Mouse (Mus musculus) intestine, embryonic 15.5 days (tissue): Measurements from ENCODE around the gene Ints6l. TPM values are rescaled to one million over a fixed set of nuclear protein-coding genes. Genes with fewer than 3 reads are reported as not detected.
A peak's percentile ranks its signal among the peaks of the same experiment; 100 is the strongest.
"Not testable (repeated sequence)": the region's sequence is repeated elsewhere in the genome, so short reads cannot be mapped to it uniquely, and the experiment has no call there.

ENCODE experiments used
- ATAC-seq: fragments of 200-750 bp; cut with Nextera tagmentation; 2 replicates; pipeline ENCODE4 v1.8.0; 2017; ENCODE audit warnings: moderate TSS enrichment, moderate library complexity
- H3K27ac ChIP-seq: fragments of 300-500 bp; sonication (generic); 2 replicates; pipeline ENCODE4 v1.5.1; 2015; ENCODE audit warnings: mild to moderate bottlenecking, inconsistent platforms
- H3K27me3 ChIP-seq: fragments of 300-500 bp; sonication (generic); replicated peaks from 2 replicates; pipeline ENCODE4 v1.6.1; 2015; ENCODE audit warnings: inconsistent platforms
- H3K36me3 ChIP-seq: fragments of 300-500 bp; sonication (generic); 2 replicates; pipeline ENCODE4 v1.6.1; 2015; ENCODE audit warnings: inconsistent platforms
- H3K4me1 ChIP-seq: fragments of 300-500 bp; sonication (generic); replicated peaks from 2 replicates; pipeline ENCODE4 v1.6.1; 2015; ENCODE audit warnings: inconsistent platforms
- H3K4me2 ChIP-seq: fragments of 300-500 bp; sonication (generic); replicated peaks from 2 replicates; pipeline ENCODE4 v1.6.1; 2015; ENCODE audit warnings: mild to moderate bottlenecking, inconsistent platforms
- H3K4me3 ChIP-seq: fragments of 300-500 bp; sonication (generic); replicated peaks from 2 replicates; pipeline ENCODE4 v1.5.1; 2015; ENCODE audit warnings: inconsistent platforms
- H3K9ac ChIP-seq: fragments of 300-500 bp; sonication (generic); 2 replicates; pipeline ENCODE4 v1.6.1; 2015; ENCODE audit warnings: inconsistent platforms
- H3K9me3 ChIP-seq: fragments of 300-500 bp; sonication (generic); 2 replicates; pipeline ENCODE4 v1.6.1; 2016; ENCODE audit warnings: inconsistent platforms
- WGBS: fragments of 180-500 bp; shearing (Covaris S2); methylation state at CpG from one replicate; pipeline ENCODE4 v1.1.7; 2015; 5-methylcytosine and 5-hydroxymethylcytosine counted together
- polyA plus RNA-seq: library from polyadenylated mRNA; unstranded; fragments of >200 nt; fragmentation: Nextera tagmentation; extraction: Ambion mirVana; gene quantifications from 2 replicates; pipeline ENCODE4 v1.2.1, GENCODE M21; 2015

Ints6l gene
- polyA plus RNA-seq, 1 experiment from 2014 or later: 20.9 TPM

DNA sequence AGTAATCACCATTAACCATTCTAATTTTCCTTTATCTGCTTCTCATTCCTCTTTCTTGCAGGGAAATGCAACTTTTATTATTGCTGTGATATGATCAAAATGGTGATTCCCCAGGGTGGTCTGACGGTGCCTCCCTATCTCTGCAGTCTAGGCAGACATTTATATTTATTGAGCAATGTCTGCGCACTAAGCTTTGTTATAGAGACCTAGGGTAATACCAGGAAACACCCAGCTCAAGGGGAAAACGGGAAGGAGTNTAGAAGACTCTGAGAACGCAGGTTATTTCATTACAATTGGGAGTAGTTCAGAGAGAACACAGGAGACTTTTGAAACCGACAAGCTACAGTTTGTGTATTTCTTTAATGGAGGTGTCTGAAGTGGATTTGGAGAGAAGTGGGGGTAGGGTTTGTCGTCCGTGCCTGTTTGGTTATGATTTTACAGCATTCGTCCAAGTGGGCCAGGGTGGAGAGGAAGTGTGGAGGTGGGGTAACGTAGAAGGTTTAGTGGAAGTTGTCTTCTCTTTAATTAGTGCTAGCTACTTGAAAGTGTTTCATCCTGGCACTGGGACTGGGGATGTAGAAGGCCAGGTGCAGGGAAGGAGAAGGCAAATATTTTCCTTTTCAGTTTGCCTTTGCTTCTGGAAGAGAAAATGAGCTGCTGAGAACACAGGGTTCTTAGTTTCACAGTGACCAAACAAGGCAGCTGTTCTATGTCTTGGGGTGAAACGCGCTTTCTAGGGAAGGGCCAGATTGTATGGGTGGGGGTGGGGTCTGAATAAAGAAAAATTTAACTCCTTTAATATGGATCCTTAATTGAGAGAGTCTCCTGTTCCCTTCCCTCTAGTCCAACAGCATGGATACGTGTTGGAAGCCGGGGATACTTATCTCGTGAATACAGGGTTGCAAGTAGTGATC is 7.6 kb downstream of the Ints6l start:
- no peak for ATAC-seq
- no peaks in the 10 kb centered on the region for H3K9me3 ChIP-seq

DNA sequence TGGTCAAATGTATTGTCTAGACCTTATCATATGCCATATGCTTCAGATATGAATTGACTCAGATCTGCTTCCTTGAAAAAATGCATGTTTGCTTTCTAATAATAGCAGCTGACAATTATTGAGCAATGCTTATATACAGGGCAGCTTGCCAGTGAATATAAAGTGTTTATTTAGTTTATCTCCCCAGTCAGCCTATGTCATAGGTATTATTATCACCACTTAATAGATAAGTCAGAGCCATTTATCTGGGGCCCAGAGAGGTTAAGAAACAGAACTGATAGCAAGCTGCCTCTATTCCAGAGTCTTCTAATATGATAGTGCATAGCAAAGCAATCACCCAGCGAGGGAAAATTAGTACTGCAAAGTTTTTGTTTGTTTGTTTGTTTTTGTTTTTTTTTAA is 10.2 kb downstream of the Ints6l start:
- no peak overlapping the region for H3K4me2 ChIP-seq
- H3K9ac ChIP-seq: no peak overlapping the region
- 0 out of 2 replicates have a peak, but pooled peaks cover 3% of the 10 kb centered on the region for H3K4me1 ChIP-seq
- WGBS: 80% methylated on average over 1 of the region's 1 CpGs
- no peak overlapping the region for H3K27ac ChIP-seq
- peak; percentile 86 for ATAC-seq
- H3K36me3 ChIP-seq: no peaks in the 10 kb centered on the region
- H3K9me3 ChIP-seq: no peaks in the 10 kb centered on the region
- no peaks in the 10 kb centered on the region for H3K27me3 ChIP-seq
- no peak overlapping the region for H3K4me3 ChIP-seq

More for the DNA sequence above, 7.6 kb downstream of the Ints6l start:
- Histone ChIP-seq H3K27ac (peak overlapping the region; percentile 36; the same call in 1 of the 2 replicates), H3K4me2 (no peak overlapping the region), H3K4me3 (no peak overlapping the region), H3K9ac (no peak overlapping the region), H3K4me1 (0 out of 2 replicates have a peak, but pooled peaks cover 3% of the 10 kb centered on the region), H3K27me3 (no peaks in the 10 kb centered on the region), H3K36me3 (no peaks in the 10 kb centered on the region)
- WGBS: 42% methylated on average over 14 of the region's 14 CpGs

DNA sequence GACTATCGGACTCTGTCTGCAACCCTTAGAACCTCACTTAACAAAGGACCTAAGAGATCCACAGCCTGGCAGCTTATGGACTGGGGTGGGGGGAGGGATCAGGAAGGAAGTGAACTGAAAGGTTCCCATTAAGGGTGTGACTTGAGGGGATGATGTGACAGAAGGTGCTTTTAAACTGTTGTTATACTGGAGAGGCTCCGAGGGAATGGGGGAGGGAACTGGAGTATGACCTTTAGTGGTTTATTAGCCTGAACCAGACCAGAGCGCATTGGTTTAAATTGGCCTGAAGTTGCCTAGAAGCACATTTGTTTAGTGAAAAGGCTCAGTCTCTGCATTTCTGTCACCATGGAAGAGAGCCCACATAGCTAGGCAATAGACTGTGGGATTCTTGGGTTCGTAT is 13.0 kb downstream of the Ints6l start:
- peak; percentile 24 for ATAC-seq
- Histone ChIP-seq H3K4me1 (no peaks in the 10 kb centered on the region), H3K4me3 (no peak overlapping the region), H3K27ac (no peak overlapping the region), H3K9ac (no peak overlapping the region), H3K27me3 (no peaks in the 10 kb centered on the region), H3K9me3 (no peaks in the 10 kb centered on the region), H3K36me3 (no peaks in the 10 kb centered on the region), H3K4me2 (no peak overlapping the region)
- 59% methylated on average over 4 of the region's 4 CpGs for WGBS

DNA sequence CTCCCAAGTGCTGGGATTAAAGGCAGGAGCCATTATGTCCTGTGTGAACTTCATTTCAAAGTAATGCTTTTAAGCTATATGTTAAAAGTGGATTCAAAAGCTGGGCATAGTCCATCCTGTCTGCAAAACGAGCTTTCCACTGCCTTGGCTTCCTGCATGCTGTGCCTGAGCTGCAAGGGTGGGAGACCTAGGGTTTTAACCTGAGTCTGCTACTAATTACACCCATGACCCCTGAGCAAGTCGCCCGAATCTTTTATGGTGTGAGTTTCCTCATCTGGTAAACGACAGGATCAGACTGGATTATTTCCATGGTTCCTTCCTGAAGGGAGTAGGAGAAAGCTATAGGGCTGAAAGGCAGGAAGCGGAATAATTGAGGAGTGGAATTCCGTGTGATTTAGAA is 13.8 kb downstream of the Ints6l start:
- H3K36me3 ChIP-seq: no peaks in the 10 kb centered on the region
- H3K4me3 ChIP-seq: no peak overlapping the region
- no peak for ATAC-seq
- H3K4me1 ChIP-seq: no peaks in the 10 kb centered on the region
- no peaks in the 10 kb centered on the region for H3K9me3 ChIP-seq
- no peak overlapping the region for H3K4me2 ChIP-seq
- WGBS: 43% methylated on average over 6 of the region's 6 CpGs
- H3K27ac ChIP-seq: 0 out of 2 replicates have a peak overlapping the region, but pooled peaks have one; percentile 36
- H3K9ac ChIP-seq: no peak overlapping the region
- H3K27me3 ChIP-seq: no peaks in the 10 kb centered on the region

DNA sequence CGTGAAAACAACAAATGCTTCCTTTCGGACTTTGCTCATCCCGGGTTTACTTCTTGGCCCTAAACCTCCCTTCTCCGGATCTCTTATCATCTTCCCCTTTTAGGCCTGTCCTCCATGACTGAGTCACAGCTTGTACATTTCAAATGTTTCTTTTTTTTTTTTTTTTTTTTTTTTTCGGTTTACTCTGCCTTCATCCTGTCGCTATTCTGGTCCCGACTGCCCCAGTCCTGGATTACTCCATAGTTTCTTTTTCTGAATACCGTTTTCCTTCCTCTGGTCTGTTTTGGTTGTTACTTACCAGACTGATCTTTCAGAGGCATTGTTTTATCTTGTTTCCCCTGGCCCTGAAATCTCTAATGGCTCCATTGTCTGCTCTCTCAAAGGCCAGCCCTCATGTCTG is 19.4 kb downstream of the Ints6l start:
- Histone ChIP-seq H3K4me1 (no peaks in the 10 kb centered on the region), H3K27me3 (no peaks in the 10 kb centered on the region), H3K9me3 (no peaks in the 10 kb centered on the region), H3K27ac (no peak overlapping the region), H3K36me3 (no peaks in the 10 kb centered on the region), H3K4me3 (no peak overlapping the region), H3K9ac (no peak overlapping the region), H3K4me2 (no peak overlapping the region)
- WGBS: 58% methylated on average over 8 of the region's 8 CpGs
- ATAC-seq: no peak

DNA sequence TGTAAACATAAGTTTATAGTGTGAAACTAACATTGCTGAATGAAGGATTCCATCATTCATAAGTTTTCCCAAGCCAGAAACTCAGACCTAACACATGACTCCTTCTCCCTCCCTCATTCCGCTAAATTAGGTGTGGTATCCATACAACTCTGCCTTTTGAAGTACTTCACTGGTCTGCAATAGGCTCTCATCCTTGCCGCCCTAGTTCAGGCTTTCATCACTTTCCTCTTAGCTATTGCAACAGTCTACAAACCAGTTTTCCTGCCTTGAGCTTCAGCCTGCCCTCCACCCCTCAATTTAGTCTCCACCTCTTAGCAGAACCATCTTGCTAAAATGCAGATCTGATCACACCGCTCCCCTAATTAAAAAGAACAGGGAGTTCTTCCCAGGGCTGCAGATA is 22.9 kb downstream of the Ints6l start:
- no peak overlapping the region for H3K4me2 ChIP-seq
- ATAC-seq: no peak
- no peak overlapping the region for H3K4me3 ChIP-seq
- H3K36me3 ChIP-seq: no peaks in the 10 kb centered on the region
- H3K4me1 ChIP-seq: no peaks in the 10 kb centered on the region
- no peaks in the 10 kb centered on the region for H3K9me3 ChIP-seq
- H3K9ac ChIP-seq: no peak overlapping the region
- WGBS: 85% methylated on average over 3 of the region's 3 CpGs
- H3K27me3 ChIP-seq: no peaks in the 10 kb centered on the region
- no peak overlapping the region for H3K27ac ChIP-seq

DNA sequence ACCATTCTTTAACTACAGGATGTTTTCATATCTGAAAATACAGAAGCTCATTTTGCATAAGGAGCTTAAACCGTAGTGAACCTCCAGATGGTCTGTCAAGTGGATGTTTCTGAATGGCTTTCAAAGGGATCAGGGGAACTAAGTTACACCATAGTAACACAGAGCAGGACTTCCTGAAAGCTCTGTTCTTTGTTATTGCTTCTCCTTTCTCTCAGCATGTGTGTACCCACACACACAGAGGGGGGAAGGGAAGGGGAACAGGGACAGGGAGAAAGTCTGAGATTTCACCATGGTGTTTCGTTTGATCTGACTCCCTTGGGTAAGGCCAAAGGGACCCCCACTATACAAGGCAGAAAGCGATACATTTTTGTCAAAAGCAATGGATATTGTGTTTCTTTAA is 27.2 kb downstream of the Ints6l start:
- ATAC-seq: no peak

DNA sequence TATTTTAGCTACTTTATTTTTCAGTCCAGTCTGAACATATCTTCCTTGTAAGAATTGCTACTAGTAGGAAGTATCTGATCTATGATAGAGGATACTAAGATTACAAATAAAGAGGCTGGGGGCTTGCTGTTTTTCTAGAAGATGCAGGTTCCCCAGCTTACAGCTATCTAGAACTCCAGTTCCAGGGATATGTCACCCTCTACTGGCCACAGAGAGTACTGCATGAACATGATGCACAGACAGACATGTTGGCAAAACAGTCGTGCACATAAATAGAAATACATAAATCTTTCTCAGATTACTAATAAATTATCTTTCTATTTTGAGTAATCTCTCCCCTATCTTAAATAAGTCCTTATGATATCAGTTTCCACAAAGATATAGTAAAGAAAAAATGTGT is 35.1 kb downstream of the Ints6l start:
- H3K4me1 ChIP-seq: no peaks in the 10 kb centered on the region
- no peak for ATAC-seq
- H3K27ac ChIP-seq: no peak overlapping the region
- H3K4me2 ChIP-seq: no peak overlapping the region
- 36% methylated on average over 1 of the region's 1 CpGs for WGBS
- no peak overlapping the region for H3K4me3 ChIP-seq
- H3K27me3 ChIP-seq: no peaks in the 10 kb centered on the region
- no peaks in the 10 kb centered on the region for H3K36me3 ChIP-seq
- no peak overlapping the region for H3K9ac ChIP-seq
- no peaks in the 10 kb centered on the region for H3K9me3 ChIP-seq

More for the DNA sequence above, 27.2 kb downstream of the Ints6l start:
- Histone ChIP-seq H3K4me1 (no peaks in the 10 kb centered on the region), H3K27ac (no peak overlapping the region), H3K4me3 (no peak overlapping the region), H3K4me2 (no peak overlapping the region), H3K9me3 (no peaks in the 10 kb centered on the region), H3K36me3 (no peaks in the 10 kb centered on the region), H3K9ac (no peak overlapping the region), H3K27me3 (no peaks in the 10 kb centered on the region)
- 66% methylated on average over 3 of the region's 3 CpGs for WGBS

DNA sequence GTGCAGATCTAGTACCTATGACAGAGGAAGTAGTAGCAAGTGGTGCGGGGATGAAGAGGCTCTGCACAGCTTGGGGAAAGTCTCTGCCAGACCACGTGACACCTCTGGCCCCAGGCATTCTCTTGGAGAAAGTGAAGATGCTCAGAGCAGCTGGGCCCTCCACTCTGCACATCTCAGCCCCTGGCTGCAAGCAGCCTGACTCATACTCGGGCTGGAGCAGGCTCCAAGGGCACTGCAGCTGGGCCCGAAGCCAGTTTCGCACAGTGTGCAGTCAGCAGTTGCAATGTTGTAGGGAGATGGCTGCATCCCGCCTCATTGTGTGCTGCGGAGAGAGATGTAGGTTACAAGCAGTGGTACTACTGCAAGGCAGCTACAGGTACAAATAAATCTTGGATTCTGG is 42.6 kb downstream of the Ints6l start:
- no peak for ATAC-seq
- Histone ChIP-seq H3K9ac (no peak overlapping the region), H3K27me3 (no peaks in the 10 kb centered on the region), H3K4me2 (no peak overlapping the region), H3K4me3 (no peak overlapping the region), H3K36me3 (no peaks in the 10 kb centered on the region), H3K9me3 (no peaks in the 10 kb centered on the region), H3K27ac (no peak overlapping the region), H3K4me1 (no peaks in the 10 kb centered on the region)
- WGBS: 84% methylated on average over 7 of the region's 7 CpGs

DNA sequence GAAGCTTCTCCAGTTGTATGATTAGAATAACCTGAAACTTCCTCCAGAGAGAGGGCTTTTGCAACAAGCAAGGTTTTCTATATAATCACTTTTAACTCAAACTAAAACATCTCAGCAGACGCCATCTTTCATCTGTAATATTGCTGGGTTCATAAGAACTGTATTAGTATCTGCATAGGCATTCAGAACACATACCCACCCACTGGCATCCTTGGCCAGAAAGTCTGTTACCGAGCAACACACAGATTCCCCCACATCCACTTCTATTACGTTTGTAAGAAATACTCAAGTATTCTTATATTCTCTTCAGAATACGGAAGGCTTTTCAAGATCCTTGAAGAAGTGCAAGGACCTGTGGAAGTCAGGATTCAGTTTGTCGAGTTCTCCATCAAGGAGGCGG is 69.8 kb downstream of the Ints6l start, which contains the start of gene Gm10477:
TSS of gene Gm10477 (plus strand) at position 301 of the 400 bp plus-strand sequence.
- H3K9me3 ChIP-seq, H3K27me3 ChIP-seq, ATAC-seq, H3K27ac ChIP-seq, H3K4me3 ChIP-seq, H3K4me2 ChIP-seq, H3K36me3 ChIP-seq, H3K9ac ChIP-seq, H3K4me1 ChIP-seq: not testable (repeated sequence)
- 88% methylated on average over 6 of the region's 6 CpGs for WGBS

DNA sequence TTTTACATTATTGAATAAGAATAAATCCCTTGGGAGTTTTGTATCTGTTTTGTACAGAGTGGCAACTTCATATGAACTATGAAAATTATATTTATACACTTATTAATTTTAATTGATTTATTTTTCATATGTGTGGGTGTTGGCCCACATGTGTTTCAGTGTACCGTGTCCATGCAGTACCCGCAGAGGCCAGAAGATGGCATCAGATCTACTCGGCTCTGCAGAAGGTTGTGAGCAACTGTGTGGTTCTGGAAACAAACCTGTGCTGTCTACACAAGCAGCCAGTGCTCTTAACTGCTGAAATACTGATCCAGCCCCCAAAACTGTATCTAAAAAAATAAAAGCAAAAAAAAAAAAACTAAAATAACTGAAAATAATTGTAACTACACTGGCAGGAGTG is 76.6 kb downstream of the Ints6l start:
- Histone ChIP-seq H3K4me2 (no peak overlapping the region), H3K9me3 (no peaks in the 10 kb centered on the region), H3K27me3 (no peaks in the 10 kb centered on the region), H3K4me3 (no peak overlapping the region), H3K36me3 (no peaks in the 10 kb centered on the region), H3K4me1 (no peaks in the 10 kb centered on the region), H3K27ac (no peak overlapping the region), H3K9ac (no peak overlapping the region)
- ATAC-seq: no peak
- WGBS: 12% methylated on average over 3 of the region's 3 CpGs

DNA sequence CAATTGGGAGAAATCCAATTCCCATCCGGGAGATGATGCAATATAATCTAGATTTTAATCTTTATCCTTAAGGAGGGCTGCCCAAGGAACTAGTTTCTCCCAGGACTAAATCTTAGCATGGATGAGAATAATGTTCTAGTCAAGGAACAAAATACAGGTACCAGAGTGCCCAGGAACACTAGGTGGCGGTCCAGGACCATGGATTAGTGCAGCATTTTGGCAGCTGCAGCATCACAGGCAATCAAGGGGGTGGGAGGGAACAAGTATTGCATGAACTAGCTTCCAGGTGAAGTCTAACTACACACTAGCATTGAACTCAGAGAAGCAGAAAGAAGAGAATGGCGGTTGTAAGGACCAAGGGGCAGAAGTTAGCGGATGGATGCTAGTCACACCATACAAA is 82.5 kb downstream of the Ints6l start:
- H3K27ac ChIP-seq: no peak overlapping the region
- H3K36me3 ChIP-seq: no peaks in the 10 kb centered on the region
- no peak overlapping the region for H3K9ac ChIP-seq
- H3K27me3 ChIP-seq: no peaks in the 10 kb centered on the region
- H3K4me1 ChIP-seq: no peaks in the 10 kb centered on the region
- no peak overlapping the region for H3K4me3 ChIP-seq
- whole genome bisulfite sequencing: 53% methylated on average over 4 of the region's 4 CpGs
- ATAC-seq: no peak
- H3K4me2 ChIP-seq: no peak overlapping the region
- H3K9me3 ChIP-seq: no peaks in the 10 kb centered on the region

DNA sequence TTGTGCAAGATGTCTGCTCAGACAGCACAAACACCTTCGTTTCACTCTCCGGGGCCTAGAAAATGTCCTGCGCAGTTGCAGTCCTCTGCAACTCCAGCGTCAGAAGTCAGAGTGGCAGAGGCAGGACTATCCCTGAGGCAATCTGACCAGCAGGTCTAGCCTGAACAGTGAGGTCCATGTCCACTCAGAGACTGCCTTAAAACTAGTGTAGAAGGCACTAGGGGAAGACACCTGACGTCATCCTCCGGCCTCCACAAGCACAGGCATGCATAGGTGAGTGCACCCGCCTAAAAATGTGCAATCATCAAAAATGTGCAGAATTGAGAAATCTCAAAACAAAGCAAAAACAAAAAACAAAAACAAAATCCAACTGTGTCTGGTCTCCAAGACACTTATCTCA is 94.8 kb downstream of the Ints6l start, which contains the start of gene Gm648:
TSS of gene Gm648 (minus strand) at position 101 of the 400 bp plus-strand sequence.
- ATAC-seq: no peak
- Histone ChIP-seq H3K4me1 (no peaks in the 10 kb centered on the region), H3K9ac (no peak within 1 kb of the TSS), H3K27me3 (no peaks in the 10 kb centered on the region), H3K27ac (no peak within 1 kb of the TSS), H3K4me3 (no peak within 1 kb of the TSS), H3K9me3 (no peaks in the 10 kb centered on the region), H3K36me3 (no peaks in the 10 kb centered on the region), H3K4me2 (no peak within 1 kb of the TSS)
- 89% methylated on average over 7 of the region's 7 CpGs for WGBS
